Mouse (Mus musculus): ENCODE measurements around the gene Gsg1l. TPM values are rescaled to one million over a fixed set of nuclear protein-coding genes. Genes with fewer than 3 reads are reported as not detected.

Gene Gsg1l
- polyA plus RNA-seq, 1 experiment from 2014 or later = 4.7 TPM

- no peaks in the 10 kb centered on the region for H3K36me3 ChIP-seq
- H3K4me1 ChIP-seq (replicated peaks) = peaks cover 41% of the 10 kb centered on the region
- H3K4me3 ChIP-seq = no peak overlapping the region
- no peak for DNase-seq (ENCODE audit: low spot score)
- no peaks in the 10 kb centered on the region for H3K9me3 ChIP-seq
- H3K27me3 ChIP-seq (ENCODE audit: insufficient read depth, poor library complexity, severe bottlenecking) = peaks cover 5% of the 10 kb centered on the region; the same call in 1 of the 2 replicates
- no peak overlapping the region for H3K27ac ChIP-seq
- 61% methylated on average over 18 of the region's 18 CpGs for WGBS
These were observed 122.7 kb downstream of the Gsg1l start for GRCm38 (mm10) chr7:125959294-125960048.

- no peak overlapping the region for H3K27ac ChIP-seq
- H3K36me3 ChIP-seq = no peaks in the 10 kb centered on the region
- 89% methylated on average over 5 of the region's 5 CpGs for WGBS
- peaks cover 45% of the 10 kb centered on the region for H3K4me1 ChIP-seq (replicated peaks)
- peaks cover 5% of the 10 kb centered on the region; the same call in 1 of the 2 replicates for H3K27me3 ChIP-seq (ENCODE audit: insufficient read depth, poor library complexity, severe bottlenecking)
- H3K4me3 ChIP-seq = no peak overlapping the region
- no peaks in the 10 kb centered on the region for H3K9me3 ChIP-seq
- DNase-seq (ENCODE audit: low spot score) = no peak
These were observed 123.4 kb downstream of the Gsg1l start for GRCm38 (mm10) chr7:125958856-125959255.

GRCm38 (mm10) chr7:125954994-125955393 is 127.2 kb downstream of the Gsg1l start:
- peaks cover 5% of the 10 kb centered on the region; the same call in 1 of the 2 replicates for H3K27me3 ChIP-seq (ENCODE audit: insufficient read depth, poor library complexity, severe bottlenecking)
- peak overlapping the region; percentile 43; the same call in 1 of the 2 replicates for H3K27ac ChIP-seq
- H3K36me3 ChIP-seq = no peaks in the 10 kb centered on the region
- H3K4me3 ChIP-seq = no peak overlapping the region
- H3K9me3 ChIP-seq = no peaks in the 10 kb centered on the region
- H3K4me1 ChIP-seq (replicated peaks) = peaks cover 49% of the 10 kb centered on the region
- WGBS = 53% methylated on average over 5 of the region's 5 CpGs
- no peak for DNase-seq (ENCODE audit: low spot score)

- no peaks in the 10 kb centered on the region for H3K36me3 ChIP-seq
- H3K27me3 ChIP-seq (ENCODE audit: insufficient read depth, poor library complexity, severe bottlenecking) = no peaks in the 10 kb centered on the region
- DNase-seq (ENCODE audit: low spot score) = no peak
- H3K27ac ChIP-seq = no peak overlapping the region
- 69% methylated on average over 3 of the region's 3 CpGs for WGBS
- H3K9me3 ChIP-seq = no peaks in the 10 kb centered on the region
- no peak overlapping the region for H3K4me3 ChIP-seq
- H3K4me1 ChIP-seq (replicated peaks) = peaks cover 43% of the 10 kb centered on the region
These were observed 127.8 kb downstream of the Gsg1l start for GRCm38 (mm10) chr7:125954356-125954878.

GRCm38 (mm10) chr7:125953844-125954243 is 128.4 kb downstream of the Gsg1l start:
- Histone ChIP-seq H3K9me3 (no peaks in the 10 kb centered on the region), H3K4me1 (replicated peaks) (peaks cover 38% of the 10 kb centered on the region), H3K4me3 (no peak overlapping the region), H3K27me3 (ENCODE audit: insufficient read depth, poor library complexity, severe bottlenecking) (no peaks in the 10 kb centered on the region), H3K36me3 (no peaks in the 10 kb centered on the region), H3K27ac (peak overlapping the region; percentile 23; the same call in 1 of the 2 replicates)
- 75% methylated on average over 6 of the region's 6 CpGs for WGBS
- no peak for DNase-seq (ENCODE audit: low spot score)

- WGBS = 76% methylated on average over 7 of the region's 7 CpGs
- Histone ChIP-seq H3K36me3 (no peaks in the 10 kb centered on the region), H3K27ac (no peak overlapping the region), H3K27me3 (ENCODE audit: insufficient read depth, poor library complexity, severe bottlenecking) (no peaks in the 10 kb centered on the region), H3K4me1 (replicated peaks) (peaks cover 30% of the 10 kb centered on the region), H3K9me3 (no peaks in the 10 kb centered on the region), H3K4me3 (no peak overlapping the region)
- no peak for DNase-seq (ENCODE audit: low spot score)
These were observed 130.3 kb downstream of the Gsg1l start for GRCm38 (mm10) chr7:125951911-125952310.

GRCm38 (mm10) chr7:125948973-125949372 is 133.2 kb downstream of the Gsg1l start:
- WGBS = 91% methylated on average over 4 of the region's 4 CpGs
- no peak overlapping the region for H3K4me3 ChIP-seq
- no peaks in the 10 kb centered on the region for H3K27me3 ChIP-seq (ENCODE audit: insufficient read depth, poor library complexity, severe bottlenecking)
- peaks cover 8% of the 10 kb centered on the region for H3K4me1 ChIP-seq (replicated peaks)
- no peaks in the 10 kb centered on the region for H3K36me3 ChIP-seq
- H3K9me3 ChIP-seq = no peaks in the 10 kb centered on the region
- no peak overlapping the region for H3K27ac ChIP-seq
- DNase-seq (ENCODE audit: low spot score) = no peak

GRCm38 (mm10) chr7:125945915-125946314 is 136.3 kb downstream of the Gsg1l start:
- no peak for DNase-seq (ENCODE audit: low spot score)
- 76% methylated on average over 8 of the region's 8 CpGs for WGBS
- no peaks in the 10 kb centered on the region for H3K9me3 ChIP-seq
- no peak overlapping the region for H3K4me3 ChIP-seq
- H3K27ac ChIP-seq = no peak overlapping the region
- H3K4me1 ChIP-seq (replicated peaks) = no peaks in the 10 kb centered on the region
- no peaks in the 10 kb centered on the region for H3K27me3 ChIP-seq (ENCODE audit: insufficient read depth, poor library complexity, severe bottlenecking)
- H3K36me3 ChIP-seq = no peaks in the 10 kb centered on the region

GRCm38 (mm10) chr7:125944631-125945030 is 137.6 kb downstream of the Gsg1l start:
- no peaks in the 10 kb centered on the region for H3K4me1 ChIP-seq (replicated peaks)
- no peaks in the 10 kb centered on the region for H3K27me3 ChIP-seq (ENCODE audit: insufficient read depth, poor library complexity, severe bottlenecking)
- no peaks in the 10 kb centered on the region for H3K9me3 ChIP-seq
- no peak overlapping the region for H3K27ac ChIP-seq
- DNase-seq (ENCODE audit: low spot score) = no peak
- 87% methylated on average over 5 of the region's 5 CpGs for WGBS
- no peaks in the 10 kb centered on the region for H3K36me3 ChIP-seq
- no peak overlapping the region for H3K4me3 ChIP-seq

GRCm38 (mm10) chr7:125943511-125943910 is 138.7 kb downstream of the Gsg1l start:
- Histone ChIP-seq H3K9me3 (no peaks in the 10 kb centered on the region), H3K36me3 (no peaks in the 10 kb centered on the region), H3K27ac (no peak overlapping the region), H3K4me1 (replicated peaks) (no peaks in the 10 kb centered on the region), H3K4me3 (no peak overlapping the region), H3K27me3 (ENCODE audit: insufficient read depth, poor library complexity, severe bottlenecking) (no peaks in the 10 kb centered on the region)
- WGBS = 96% methylated on average over 4 of the region's 4 CpGs
- no peak for DNase-seq (ENCODE audit: low spot score)

GRCm38 (mm10) chr7:125942365-125943090 is 139.7 kb downstream of the Gsg1l start:
- no peak overlapping the region for H3K4me3 ChIP-seq
- no peaks in the 10 kb centered on the region for H3K9me3 ChIP-seq
- 84% methylated on average over 6 of the region's 6 CpGs for WGBS
- H3K36me3 ChIP-seq = no peaks in the 10 kb centered on the region
- no peak overlapping the region for H3K27ac ChIP-seq
- no peak for DNase-seq (ENCODE audit: low spot score)
- no peaks in the 10 kb centered on the region for H3K4me1 ChIP-seq (replicated peaks)
- H3K27me3 ChIP-seq (ENCODE audit: insufficient read depth, poor library complexity, severe bottlenecking) = no peaks in the 10 kb centered on the region

- H3K27ac ChIP-seq = peak overlapping the region; percentile 66
- peaks cover 49% of the 10 kb centered on the region for H3K4me1 ChIP-seq (replicated peaks)
- H3K9me3 ChIP-seq = no peaks in the 10 kb centered on the region
These were observed 147.9 kb downstream of the Gsg1l start for GRCm38 (mm10) chr7:125934319-125934718.

More at GRCm38 (mm10) chr7:125934319-125934718, 147.9 kb downstream of the Gsg1l start:
- H3K36me3 ChIP-seq = no peaks in the 10 kb centered on the region
- H3K27me3 ChIP-seq (ENCODE audit: insufficient read depth, poor library complexity, severe bottlenecking) = peaks cover 17% of the 10 kb centered on the region
- 52% methylated on average over 2 of the region's 2 CpGs for WGBS
- no peak for DNase-seq (ENCODE audit: low spot score)
- H3K4me3 ChIP-seq = no peak overlapping the region

All from hindbrain, embryonic 10.5 days (tissue).